Mouse (Mus musculus): ENCODE results near the gene Nkx2-3. TPM values are rescaled to one million over a fixed set of nuclear protein-coding genes. Genes with fewer than 3 reads are reported as not detected.

Nkx2-3 gene
- 0.65 TPM in 1 of 2 replicates, not detected in the other for polyA plus RNA-seq (2016; fragmentation: Nextera tagmentation; extraction: Ambion mirVana)

- Histone ChIP-seq H3K4me3 (peak within 1 kb of the TSS; percentile 25), H3K27ac (no peak within 1 kb of the TSS), H3K4me1 (peaks cover 53% of the 10 kb centered on the region), H3K36me3 (no peaks in the 10 kb centered on the region), H3K9me3 (replicated peaks) (no peaks in the 10 kb centered on the region), H3K27me3 (ENCODE audit: low read depth, poor library complexity, severe bottlenecking) (peaks cover 100% of the 10 kb centered on the region)
- WGBS: under 1% methylated on average over 24 of the region's 24 CpGs
- peak; percentile 86 for DNase-seq (ENCODE audit: low spot score)
These were observed at the start of gene Nkx2-3 for GRCm38 (mm10) chr19:43612051-43612450. Gene Nkx2-3, plus strand, starts transcription at chr19:43612325.

GRCm38 (mm10) chr19:43563166-43563565 is 49.0 kb upstream of the Nkx2-3 start:
- H3K4me1 ChIP-seq: no peaks in the 10 kb centered on the region
- H3K9me3 ChIP-seq (replicated peaks): no peaks in the 10 kb centered on the region
- 89% methylated on average over 5 of the region's 5 CpGs for WGBS
- H3K4me3 ChIP-seq: no peak overlapping the region
- 0 out of 2 replicates have a peak, but pooled peaks cover 5% of the 10 kb centered on the region for H3K27me3 ChIP-seq (ENCODE audit: low read depth, poor library complexity, severe bottlenecking)
- H3K27ac ChIP-seq: no peak overlapping the region
- no peak for DNase-seq (ENCODE audit: low spot score)
- no peaks in the 10 kb centered on the region for H3K36me3 ChIP-seq

- no peak overlapping the region for H3K4me3 ChIP-seq
- 46% methylated on average over 9 of the region's 9 CpGs for WGBS
- H3K27me3 ChIP-seq (ENCODE audit: low read depth, poor library complexity, severe bottlenecking): peaks cover 49% of the 10 kb centered on the region
- H3K9me3 ChIP-seq (replicated peaks): no peaks in the 10 kb centered on the region
- H3K27ac ChIP-seq: no peak overlapping the region
- H3K4me1 ChIP-seq: peaks cover 8% of the 10 kb centered on the region; the same call in 1 of the 2 replicates
- no peak for DNase-seq (ENCODE audit: low spot score)
- H3K36me3 ChIP-seq: no peaks in the 10 kb centered on the region
These were observed 43.8 kb upstream of the Nkx2-3 start for GRCm38 (mm10) chr19:43568298-43568697.

GRCm38 (mm10) chr19:43569133-43569532 is 43.0 kb upstream of the Nkx2-3 start:
- Histone ChIP-seq H3K27ac (no peak overlapping the region), H3K9me3 (replicated peaks) (no peaks in the 10 kb centered on the region), H3K27me3 (ENCODE audit: low read depth, poor library complexity, severe bottlenecking) (peaks cover 57% of the 10 kb centered on the region), H3K36me3 (no peaks in the 10 kb centered on the region), H3K4me1 (peaks cover 8% of the 10 kb centered on the region; the same call in 1 of the 2 replicates), H3K4me3 (no peak overlapping the region)
- no peak for DNase-seq (ENCODE audit: low spot score)
- 52% methylated on average over 6 of the region's 6 CpGs for WGBS

- no peaks in the 10 kb centered on the region for H3K9me3 ChIP-seq (replicated peaks)
- H3K27ac ChIP-seq: no peak overlapping the region
- 15% methylated on average over 32 of the region's 32 CpGs for WGBS
- peaks cover 8% of the 10 kb centered on the region; the same call in 1 of the 2 replicates for H3K4me1 ChIP-seq
- peak; percentile 82 for DNase-seq (ENCODE audit: low spot score)
- H3K27me3 ChIP-seq (ENCODE audit: low read depth, poor library complexity, severe bottlenecking): peaks cover 74% of the 10 kb centered on the region
- peak overlapping the region; percentile 53 for H3K4me3 ChIP-seq
- H3K36me3 ChIP-seq: no peaks in the 10 kb centered on the region
These were observed 41.0 kb upstream of the Nkx2-3 start for GRCm38 (mm10) chr19:43570831-43571790.

GRCm38 (mm10) chr19:43579081-43579796 is 32.9 kb upstream of the Nkx2-3 start:
- DNase-seq (ENCODE audit: low spot score): no peak
- no peak overlapping the region for H3K27ac ChIP-seq
- H3K9me3 ChIP-seq (replicated peaks): no peaks in the 10 kb centered on the region
- peaks cover 6% of the 10 kb centered on the region; the same call in 1 of the 2 replicates for H3K4me1 ChIP-seq
- peaks cover 72% of the 10 kb centered on the region for H3K27me3 ChIP-seq (ENCODE audit: low read depth, poor library complexity, severe bottlenecking)
- no peaks in the 10 kb centered on the region for H3K36me3 ChIP-seq
- no peak overlapping the region for H3K4me3 ChIP-seq
- WGBS: 89% methylated on average over 13 of the region's 13 CpGs

GRCm38 (mm10) chr19:43581185-43581584 is 30.9 kb upstream of the Nkx2-3 start:
- H3K27ac ChIP-seq: no peak overlapping the region
- WGBS: 74% methylated on average over 2 of the region's 2 CpGs
- H3K9me3 ChIP-seq (replicated peaks): no peaks in the 10 kb centered on the region
- DNase-seq (ENCODE audit: low spot score): no peak
- H3K36me3 ChIP-seq: no peaks in the 10 kb centered on the region
- no peak overlapping the region for H3K4me3 ChIP-seq
- H3K27me3 ChIP-seq (ENCODE audit: low read depth, poor library complexity, severe bottlenecking): peaks cover 75% of the 10 kb centered on the region
- peaks cover 12% of the 10 kb centered on the region for H3K4me1 ChIP-seq

GRCm38 (mm10) chr19:43583192-43583591 is 28.9 kb upstream of the Nkx2-3 start:
- H3K4me3 ChIP-seq: no peak overlapping the region
- H3K4me1 ChIP-seq: peaks cover 12% of the 10 kb centered on the region
- H3K9me3 ChIP-seq (replicated peaks): no peaks in the 10 kb centered on the region
- H3K27me3 ChIP-seq (ENCODE audit: low read depth, poor library complexity, severe bottlenecking): peaks cover 84% of the 10 kb centered on the region
- no peak for DNase-seq (ENCODE audit: low spot score)
- no peak overlapping the region for H3K27ac ChIP-seq
- WGBS: 13% methylated on average over 4 of the region's 4 CpGs
- H3K36me3 ChIP-seq: no peaks in the 10 kb centered on the region

- Histone ChIP-seq H3K36me3 (no peaks in the 10 kb centered on the region), H3K9me3 (replicated peaks) (no peaks in the 10 kb centered on the region), H3K4me3 (no peak overlapping the region), H3K27me3 (ENCODE audit: low read depth, poor library complexity, severe bottlenecking) (peaks cover 88% of the 10 kb centered on the region), H3K27ac (no peak overlapping the region), H3K4me1 (peaks cover 12% of the 10 kb centered on the region)
- 2% methylated on average over 17 of the region's 17 CpGs for WGBS
- DNase-seq (ENCODE audit: low spot score): peak; percentile 36
These were observed 28.5 kb upstream of the Nkx2-3 start for GRCm38 (mm10) chr19:43583595-43583994.

GRCm38 (mm10) chr19:43584788-43585187 is 27.3 kb upstream of the Nkx2-3 start:
- H3K9me3 ChIP-seq (replicated peaks): no peaks in the 10 kb centered on the region
- H3K4me3 ChIP-seq: peak overlapping the region; percentile 27
- peaks cover 12% of the 10 kb centered on the region for H3K4me1 ChIP-seq
- H3K27me3 ChIP-seq (ENCODE audit: low read depth, poor library complexity, severe bottlenecking): peaks cover 94% of the 10 kb centered on the region
- 1% methylated on average over 13 of the region's 13 CpGs for WGBS
- H3K27ac ChIP-seq: no peak overlapping the region
- H3K36me3 ChIP-seq: no peaks in the 10 kb centered on the region
- DNase-seq (ENCODE audit: low spot score): peak; percentile 47

- Histone ChIP-seq H3K4me1 (no peaks in the 10 kb centered on the region), H3K27me3 (ENCODE audit: low read depth, poor library complexity, severe bottlenecking) (peaks cover 92% of the 10 kb centered on the region), H3K27ac (no peak overlapping the region), H3K9me3 (replicated peaks) (no peaks in the 10 kb centered on the region), H3K36me3 (no peaks in the 10 kb centered on the region), H3K4me3 (no peak overlapping the region)
- WGBS: 72% methylated on average over 4 of the region's 4 CpGs
- no peak for DNase-seq (ENCODE audit: low spot score)
These were observed 20.1 kb upstream of the Nkx2-3 start for GRCm38 (mm10) chr19:43592026-43592425.

GRCm38 (mm10) chr19:43596981-43597380 is 15.1 kb upstream of the Nkx2-3 start:
- no peak overlapping the region for H3K4me3 ChIP-seq
- DNase-seq (ENCODE audit: low spot score): no peak
- no peaks in the 10 kb centered on the region for H3K36me3 ChIP-seq
- peaks cover 16% of the 10 kb centered on the region for H3K4me1 ChIP-seq
- no peak overlapping the region for H3K27ac ChIP-seq
- peaks cover 100% of the 10 kb centered on the region for H3K27me3 ChIP-seq (ENCODE audit: low read depth, poor library complexity, severe bottlenecking)
- no peaks in the 10 kb centered on the region for H3K9me3 ChIP-seq (replicated peaks)
- WGBS: 6% methylated on average over 5 of the region's 5 CpGs
